Mouse (Mus musculus) liver, adult 2 months (tissue): ENCODE results near the gene Dmgdh. TPM values are rescaled to one million over a fixed set of nuclear protein-coding genes. Genes with fewer than 3 reads are reported as not detected.

Experiments used
- DNase-seq: peaks from one replicate; pipeline ENCODE4 v3.0.0-alpha.2; 2011; ENCODE audit warnings: low read depth, low spot score; ENCODE audit errors: extremely low read depth
- H3K27ac ChIP-seq: fragments of 200-500 bp; replicated peaks from 2 replicates; pipeline ENCODE4 v1.5.1; 2012; ENCODE audit warnings: low read depth, mild to moderate bottlenecking, control low read depth, inconsistent platforms, low read length; ENCODE audit not compliant: insufficient read depth
- H3K27me3 ChIP-seq: fragments of 200-500 bp; 2 replicates; pipeline ENCODE4 v1.6.1; 2012; ENCODE audit warnings: mild to moderate bottlenecking, moderate library complexity, low read length, inconsistent platforms; ENCODE audit not compliant: control insufficient read depth, insufficient read depth
- H3K36me3 ChIP-seq: fragments of 200-500 bp; 2 replicates; pipeline ENCODE4 v1.6.1; 2012; ENCODE audit warnings: low read length, inconsistent platforms; ENCODE audit not compliant: control insufficient read depth, insufficient read depth
- H3K4me1 ChIP-seq: fragments of 200-500 bp; 2 replicates; pipeline ENCODE4 v1.6.1; 2011; ENCODE audit warnings: low read length; ENCODE audit not compliant: control insufficient read depth, insufficient read depth
- H3K4me3 ChIP-seq: fragments of 200-500 bp; 2 replicates; pipeline ENCODE4 v1.5.1; 2011; ENCODE audit warnings: low read depth, mild to moderate bottlenecking, control low read depth, low read length, moderate library complexity; ENCODE audit not compliant: insufficient read depth
- H3K79me2 ChIP-seq: fragments of 200-500 bp; 2 replicates; pipeline ENCODE4 v1.6.1; 2012; ENCODE audit warnings: inconsistent platforms, mild to moderate bottlenecking, low read length, moderate library complexity; ENCODE audit not compliant: control insufficient read depth, insufficient read depth
- H3K9ac ChIP-seq: fragments of 200-500 bp; 2 replicates; pipeline ENCODE4 v1.6.1; 2012; ENCODE audit warnings: low read depth, mild to moderate bottlenecking, control low read depth, inconsistent platforms, low read length
- CTCF ChIP-seq: fragments of 200-500 bp; IDR thresholded peaks from 2 replicates; pipeline ENCODE4 v1.5.1; 2011; ENCODE audit warnings: low read depth, low read length, control low read depth
- POLR2A ChIP-seq: fragments of 200-500 bp; IDR thresholded peaks from 2 replicates; pipeline ENCODE4 v1.6.1; 2011; ENCODE audit warnings: low read length, control low read depth; ENCODE audit not compliant: insufficient read depth; ENCODE audit errors: extremely low read depth
- WGBS: fragments of 180-500 bp; shearing (Covaris S2); methylation state at CpG from one replicate; pipeline ENCODE4 v1.1.7; 2018; 5-methylcytosine and 5-hydroxymethylcytosine counted together
- polyA plus RNA-seq: library from polyadenylated mRNA; depleted of rRNA; stranded (reverse); fragments of >200 nt; gene quantifications from 2 replicates; pipeline ENCODE4 v1.2.3, GENCODE M21; 2012
- total RNA-seq: library from RNA; depleted of rRNA; stranded (reverse); fragments of >200 nt; gene quantifications from 2 replicates; pipeline ENCODE4 v1.2.3, GENCODE M21; 2014

Dmgdh gene
- total and polyA plus RNA-seq, 2 experiments: 132 to 283 TPM

DNA sequence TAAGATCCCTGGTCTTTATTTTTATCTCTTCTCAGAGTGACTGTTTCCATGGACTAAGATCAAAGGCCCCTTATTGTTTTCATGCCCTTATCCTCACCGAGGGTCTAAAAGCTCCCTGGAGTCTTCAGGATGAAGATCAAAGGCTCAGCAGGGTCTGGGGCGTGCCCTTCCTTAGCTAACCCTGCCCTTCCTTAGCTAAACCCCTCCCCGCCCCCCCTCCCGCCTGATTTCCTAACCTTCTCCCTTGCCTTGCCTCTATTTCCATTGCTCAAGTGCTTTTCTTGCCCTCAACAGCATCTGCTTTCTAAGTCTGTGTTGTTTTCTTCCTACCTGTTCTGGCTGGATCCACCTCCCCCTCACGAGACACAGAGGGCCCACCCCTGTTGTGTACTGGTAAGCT is 13.1 kb downstream of the Dmgdh start:
- Histone ChIP-seq H3K27ac (no peak overlapping the region), H3K79me2 (peaks cover 3% of the 10 kb centered on the region; the same call in 1 of the 2 replicates), H3K4me3 (no peak overlapping the region), H3K9ac (no peak overlapping the region), H3K4me1 (peaks cover 10% of the 10 kb centered on the region), H3K27me3 (no peaks in the 10 kb centered on the region), H3K36me3 (peaks cover 9% of the 10 kb centered on the region)
- no peak for TF ChIP-seq POLR2A
- TF ChIP-seq CTCF: no peak
- DNase-seq: no peak
- 68% methylated on average over 5 of the region's 5 CpGs for WGBS

DNA sequence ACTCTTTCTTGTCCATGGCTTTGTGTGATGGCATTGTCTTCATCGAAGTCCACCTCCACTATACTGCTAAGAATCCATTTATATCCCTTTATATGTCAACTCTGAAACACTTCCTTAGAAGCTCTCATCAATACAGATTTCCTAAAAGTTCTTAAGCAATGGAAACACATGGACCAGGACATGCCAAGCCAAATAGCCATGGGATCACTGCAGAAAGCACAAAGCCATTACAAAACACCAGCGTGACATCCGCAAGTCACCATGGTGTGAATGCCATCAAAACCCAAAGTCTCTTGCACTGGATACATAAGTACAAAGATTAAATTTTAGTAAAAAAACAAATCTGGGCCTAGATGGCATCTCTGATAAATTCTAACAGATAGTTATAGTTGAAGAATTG is 15.3 kb downstream of the Dmgdh start:
- WGBS: 31% methylated on average over 3 of the region's 3 CpGs
- TF ChIP-seq POLR2A: no peak
- TF ChIP-seq CTCF: no peak
- Histone ChIP-seq H3K4me3 (no peak overlapping the region), H3K9ac (no peak overlapping the region), H3K36me3 (peaks cover 11% of the 10 kb centered on the region), H3K4me1 (peaks cover 10% of the 10 kb centered on the region), H3K79me2 (peaks cover 3% of the 10 kb centered on the region; the same call in 1 of the 2 replicates), H3K27me3 (no peaks in the 10 kb centered on the region), H3K27ac (peak overlapping the region; percentile 86)
- peak; percentile 96 for DNase-seq

DNA sequence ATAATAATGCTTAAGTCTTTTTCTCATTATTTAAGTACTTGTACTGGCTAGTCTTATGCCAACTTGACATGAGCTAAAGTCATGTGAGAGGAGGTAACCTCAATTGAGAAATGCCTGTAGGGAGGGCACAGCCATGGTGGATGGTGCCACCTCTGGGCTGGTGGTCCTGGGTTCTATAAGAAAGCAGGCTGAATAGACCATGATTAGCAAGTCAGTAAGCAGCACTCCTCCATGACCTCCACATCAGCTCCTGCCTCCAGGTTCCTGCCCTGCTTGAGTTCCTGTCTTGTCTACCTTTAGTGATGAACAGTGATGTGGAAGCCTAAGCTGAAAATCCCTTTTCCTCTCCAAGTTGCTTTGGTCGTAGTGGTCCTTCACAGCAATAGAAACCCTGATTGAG is 16.6 kb downstream of the Dmgdh start:
- H3K4me3 ChIP-seq: no peak overlapping the region
- H3K27ac ChIP-seq: no peak overlapping the region
- no peak for DNase-seq
- H3K27me3 ChIP-seq: no peaks in the 10 kb centered on the region
- WGBS: 89% methylated on average over 1 of the region's 1 CpGs
- peaks cover 10% of the 10 kb centered on the region for H3K4me1 ChIP-seq
- TF ChIP-seq CTCF (no peak), POLR2A (no peak)
- H3K79me2 ChIP-seq: no peaks in the 10 kb centered on the region; the same call in 1 of the 2 replicates
- no peak overlapping the region for H3K9ac ChIP-seq
- peaks cover 11% of the 10 kb centered on the region for H3K36me3 ChIP-seq

DNA sequence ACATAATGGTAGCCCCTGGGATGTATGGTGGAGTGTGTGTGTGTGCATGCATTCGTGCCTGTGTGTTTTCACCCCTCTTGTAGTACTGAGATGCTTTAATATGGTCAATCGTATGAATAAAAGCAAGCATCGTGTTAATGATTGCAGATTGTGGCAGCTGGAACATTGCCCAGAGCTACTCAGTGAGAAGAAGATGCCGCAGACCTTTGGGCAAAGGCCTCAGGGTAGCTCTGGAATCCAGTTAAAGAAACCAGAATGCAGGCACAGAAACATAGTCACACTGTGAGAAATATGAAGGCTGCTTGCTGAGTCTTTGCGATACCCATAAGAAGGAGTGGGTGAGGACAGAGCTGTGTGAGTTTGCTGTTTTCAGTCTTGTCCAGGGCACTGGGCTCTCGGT is 24.6 kb downstream of the Dmgdh start:
- WGBS: 35% methylated on average over 6 of the region's 6 CpGs

DNA sequence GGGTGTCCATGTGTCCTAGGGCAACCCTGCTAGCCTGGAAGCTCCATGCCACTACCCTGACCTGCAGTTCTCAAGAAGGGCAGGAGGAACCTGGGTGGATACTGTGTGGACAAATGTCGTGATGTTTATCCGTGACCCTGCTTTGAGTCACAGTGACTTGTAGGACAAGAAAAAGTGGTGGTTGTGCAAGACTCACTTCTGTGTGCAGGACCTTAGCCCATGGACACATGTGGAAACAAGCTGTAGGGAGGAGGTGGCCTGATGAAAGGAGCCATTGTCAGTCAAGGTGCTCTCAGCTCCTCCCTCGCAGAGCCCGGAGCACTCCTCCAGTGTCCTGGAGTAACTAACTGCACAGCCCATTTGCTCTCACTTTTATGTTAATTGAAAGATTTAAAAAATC is 31.5 kb downstream of the Dmgdh start:
- Histone ChIP-seq H3K27me3 (no peaks in the 10 kb centered on the region), H3K4me3 (no peak overlapping the region), H3K9ac (no peak overlapping the region), H3K4me1 (peaks cover 28% of the 10 kb centered on the region), H3K79me2 (no peaks in the 10 kb centered on the region), H3K36me3 (peaks cover 4% of the 10 kb centered on the region; the same call in 1 of the 2 replicates), H3K27ac (peak overlapping the region; percentile 79)
- 20% methylated on average over 4 of the region's 4 CpGs for WGBS
- peak; percentile 90 for DNase-seq
- TF ChIP-seq POLR2A: no peak

More for the DNA sequence above, 24.6 kb downstream of the Dmgdh start:
- no peak for TF ChIP-seq CTCF
- TF ChIP-seq POLR2A: no peak
- Histone ChIP-seq H3K36me3 (peaks cover 5% of the 10 kb centered on the region), H3K27me3 (no peaks in the 10 kb centered on the region), H3K4me3 (no peak overlapping the region), H3K79me2 (no peaks in the 10 kb centered on the region), H3K4me1 (peaks cover 4% of the 10 kb centered on the region), H3K27ac (no peak overlapping the region), H3K9ac (no peak overlapping the region)
- peak; percentile 67 for DNase-seq

DNA sequence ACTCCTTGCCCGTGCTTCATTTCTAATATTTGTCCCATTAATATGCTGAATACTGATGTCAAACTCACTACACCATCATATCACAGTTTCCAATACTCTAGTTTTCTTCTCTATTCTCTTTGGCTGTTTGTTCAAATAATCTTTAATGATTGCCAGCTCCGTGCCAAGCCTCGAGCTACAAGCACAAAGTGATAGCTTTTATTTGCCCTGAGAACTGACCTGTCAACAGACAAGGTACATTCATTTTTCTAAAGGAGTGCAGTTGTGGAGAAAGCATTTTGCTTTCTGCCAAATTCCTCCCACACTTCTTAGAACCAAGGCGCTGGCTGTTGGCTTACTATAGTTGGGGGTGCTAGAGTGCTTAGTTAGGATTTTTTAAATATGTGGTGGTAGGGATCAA is 33.0 kb downstream of the Dmgdh start:
- H3K27me3 ChIP-seq: no peaks in the 10 kb centered on the region
- H3K36me3 ChIP-seq: peaks cover 4% of the 10 kb centered on the region; the same call in 1 of the 2 replicates
- H3K27ac ChIP-seq: no peak overlapping the region
- no peak overlapping the region for H3K9ac ChIP-seq
- no peaks in the 10 kb centered on the region for H3K79me2 ChIP-seq
- no peak for TF ChIP-seq POLR2A
- TF ChIP-seq CTCF: no peak
- H3K4me1 ChIP-seq: peaks cover 32% of the 10 kb centered on the region
- H3K4me3 ChIP-seq: no peak overlapping the region
- DNase-seq: peak; percentile 93
- 24% methylated on average over 4 of the region's 4 CpGs for WGBS
